Mouse (Mus musculus): ENCODE data around the gene Dnaja2.
A peak's percentile ranks its signal among the peaks of the same experiment; 100 is the strongest.

Dnaja2 gene

GRCm38 (mm10) chr8:85555181-85556145 lies at the start of gene Dnaja2:
Dnaja2 (minus strand) TSS chr8:85555344.
- DNase-seq (ENCODE audit: low spot score in 2 of 2), result peak; percentile 47 to 86

- DNase-seq (ENCODE audit: low spot score in 2 of 2), result no peak
These were observed 49.1 kb upstream of the Dnaja2 start for GRCm38 (mm10) chr8:85604201-85604600.

- DNase-seq (ENCODE audit: low spot score in 2 of 2), result peak in 1 of 2 experiments; percentile 73
These were observed 48.2 kb upstream of the Dnaja2 start for GRCm38 (mm10) chr8:85603203-85603895.

GRCm38 (mm10) chr8:85602737-85603136 lies 47.6 kb upstream of the Dnaja2 start:
- no peak for DNase-seq (ENCODE audit: low spot score in 2 of 2)

GRCm38 (mm10) chr8:85601741-85602140 lies 46.6 kb upstream of the Dnaja2 start:
- no peak for DNase-seq (ENCODE audit: low spot score in 2 of 2)

GRCm38 (mm10) chr8:85597413-85598191 lies 42.5 kb upstream of the Dnaja2 start:
- no peak for DNase-seq (ENCODE audit: low spot score in 2 of 2)

- no peak for DNase-seq (ENCODE audit: low spot score in 2 of 2)
These were observed 40.2 kb upstream of the Dnaja2 start for GRCm38 (mm10) chr8:85595391-85595790.

GRCm38 (mm10) chr8:85594983-85595382 lies 39.8 kb upstream of the Dnaja2 start:
- no peak for DNase-seq (ENCODE audit: low spot score in 2 of 2)

- no peak for DNase-seq (ENCODE audit: low spot score in 2 of 2)
These were observed 38.2 kb upstream of the Dnaja2 start for GRCm38 (mm10) chr8:85593324-85593723.

- DNase-seq (ENCODE audit: low spot score in 2 of 2), result no peak
These were observed 36.4 kb upstream of the Dnaja2 start for GRCm38 (mm10) chr8:85591532-85591931.

GRCm38 (mm10) chr8:85590258-85590657 lies 35.1 kb upstream of the Dnaja2 start:
- no peak for DNase-seq (ENCODE audit: low spot score in 2 of 2)

- no peak for DNase-seq (ENCODE audit: low spot score in 2 of 2)
These were observed 33.5 kb upstream of the Dnaja2 start for GRCm38 (mm10) chr8:85588596-85588995.

GRCm38 (mm10) chr8:85577666-85578065 lies 22.5 kb upstream of the Dnaja2 start:
- DNase-seq (ENCODE audit: low spot score in 2 of 2), result no peak

- DNase-seq (ENCODE audit: low spot score in 2 of 2), result no peak
These were observed 18.9 kb upstream of the Dnaja2 start for GRCm38 (mm10) chr8:85573972-85574496.

GRCm38 (mm10) chr8:85570466-85570865 lies 15.3 kb upstream of the Dnaja2 start:
- DNase-seq (ENCODE audit: low spot score in 2 of 2), result no peak

- DNase-seq (ENCODE audit: low spot score in 2 of 2), result no peak
These were observed 12.7 kb upstream of the Dnaja2 start for GRCm38 (mm10) chr8:85567801-85568200.

- no peak for DNase-seq (ENCODE audit: low spot score in 2 of 2)
These were observed 10.0 kb upstream of the Dnaja2 start for GRCm38 (mm10) chr8:85565186-85565585.

GRCm38 (mm10) chr8:85563336-85563735 lies 8.2 kb upstream of the Dnaja2 start:
- no peak for DNase-seq (ENCODE audit: low spot score in 2 of 2)

GRCm38 (mm10) chr8:85559966-85560365 lies 4.8 kb upstream of the Dnaja2 start:
- no peak for DNase-seq (ENCODE audit: low spot score in 2 of 2)

GRCm38 (mm10) chr8:85559201-85559600 lies 4.1 kb upstream of the Dnaja2 start:
- no peak for DNase-seq (ENCODE audit: low spot score in 2 of 2)

- no peak for DNase-seq (ENCODE audit: low spot score in 2 of 2)
These were observed 2.5 kb upstream of the Dnaja2 start for GRCm38 (mm10) chr8:85557601-85557986.

All from left cerebral cortex, adult 9 months (tissue).